Mouse (Mus musculus) E14TG2a.4 (cell line): ENCODE measurements around the gene Gls.

ENCODE experiments used
- CTCF ChIP-seq: conservative IDR thresholded peaks from 2 replicates; pipeline ENCODE4 v1.5.1; 2014; ENCODE audit warnings: low read length
- NANOG ChIP-seq: IDR thresholded peaks from 2 replicates; pipeline ENCODE4 v1.6.1; 2014; ENCODE audit warnings: borderline replicate concordance, low read length, mixed read lengths
- POU5F1 ChIP-seq: IDR thresholded peaks from 2 replicates; pipeline ENCODE4 v1.6.1; 2014; ENCODE audit warnings: low read length, borderline replicate concordance

DNA sequence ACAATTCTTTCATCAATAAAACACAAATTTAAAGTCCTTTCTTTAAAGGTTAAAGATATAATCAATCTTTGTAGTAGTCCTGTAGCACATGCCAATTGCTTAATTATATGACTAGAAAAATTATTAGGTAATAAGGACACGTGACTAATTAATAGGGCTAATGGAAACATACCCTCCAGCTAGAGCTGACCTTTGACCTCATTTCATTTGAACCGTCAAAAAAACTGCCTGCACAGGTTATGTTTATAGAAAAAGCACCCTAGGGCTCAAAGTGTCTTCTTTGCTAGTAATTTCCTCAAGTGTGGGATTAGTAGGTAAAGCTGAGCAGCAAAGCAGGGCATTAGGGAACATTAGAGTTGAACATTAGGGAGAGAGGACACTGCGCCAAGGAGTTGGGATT is 9.2 kb upstream of the Gls start:
- TF ChIP-seq CTCF (no peak), POU5F1 (no peak), NANOG (no peak)
